Mouse (Mus musculus) cerebellum, adult 2 months (tissue): ENCODE measurements at regions not wholly inside any gene's neighbourhood (a gene's known extent, or its start where the extent isn't known, plus 50 kb on each side); places are given as distances from the start of the nearest gene placed in this dataset.

Experiments used
- CTCF ChIP-seq: fragments of 200-500 bp; IDR thresholded peaks from 2 replicates; pipeline ENCODE4 v1.5.1; 2011; ENCODE audit warnings: low read depth, mild to moderate bottlenecking, control low read depth, low read length, moderate library complexity, borderline replicate concordance; ENCODE audit not compliant: insufficient read depth
- POLR2A ChIP-seq: fragments of 200-500 bp; IDR thresholded peaks from 2 replicates; pipeline ENCODE4 v1.6.1; 2011; ENCODE audit warnings: low read length, control low read depth, borderline replicate concordance; ENCODE audit not compliant: insufficient read depth

- TF ChIP-seq CTCF, result no peak
- no peak for TF ChIP-seq POLR2A
Measured at GRCm38 (mm10) chr17:59369624-59370541, 356.7 kb upstream of the Nudt12 start.
